Mouse (Mus musculus): Measurements from ENCODE around the gene S1pr2.
"Not testable (repeated sequence)": the region's sequence is repeated elsewhere in the genome, so short reads cannot be mapped to it uniquely, and the experiment has no call there.

S1pr2 gene

GRCm38 (mm10) chr9:20976216-20976960 is at the start of gene S1pr2:
TSS of gene S1pr2 (minus strand) at chr9:20976781.
- in situ Hi-C loops (cut with MboI; ENCODE audit: unreplicated experiment in 2 of 2): no loop called here

DNA sequence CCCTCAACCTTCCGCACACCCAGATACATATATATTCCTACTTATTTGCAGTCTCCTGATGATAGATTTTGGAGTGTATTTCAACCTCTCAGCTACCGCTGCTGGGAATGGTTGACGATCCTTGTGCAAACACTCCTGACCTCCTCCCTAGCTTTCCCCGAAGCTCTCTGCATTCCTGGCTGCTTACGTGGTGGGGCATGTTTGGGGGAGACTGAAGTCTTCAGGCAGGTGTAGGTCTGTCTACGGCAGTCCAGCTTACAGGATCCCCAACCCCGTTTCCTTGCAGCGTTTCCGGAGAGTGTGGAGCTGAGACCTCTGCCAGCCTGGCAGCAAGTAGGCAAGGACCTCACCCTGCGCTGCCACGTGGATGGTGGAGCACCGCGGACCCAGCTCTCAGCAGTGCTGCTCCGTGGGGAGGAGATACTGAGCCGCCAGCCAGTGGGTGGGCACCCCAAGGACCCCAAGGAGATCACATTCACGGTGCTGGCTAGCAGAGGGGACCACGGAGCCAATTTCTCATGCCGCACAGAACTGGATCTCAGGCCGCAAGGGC is 48.8 kb upstream of the S1pr2 start:
- in situ Hi-C loops (cut with MboI; ENCODE audit: unreplicated experiment in 2 of 2): loop anchor here (5.0 kb wide), 2 partner anchors 107 to 117 kb away; partner anchors contain the start of gene Tyk2 (in 1 of the 2)

DNA sequence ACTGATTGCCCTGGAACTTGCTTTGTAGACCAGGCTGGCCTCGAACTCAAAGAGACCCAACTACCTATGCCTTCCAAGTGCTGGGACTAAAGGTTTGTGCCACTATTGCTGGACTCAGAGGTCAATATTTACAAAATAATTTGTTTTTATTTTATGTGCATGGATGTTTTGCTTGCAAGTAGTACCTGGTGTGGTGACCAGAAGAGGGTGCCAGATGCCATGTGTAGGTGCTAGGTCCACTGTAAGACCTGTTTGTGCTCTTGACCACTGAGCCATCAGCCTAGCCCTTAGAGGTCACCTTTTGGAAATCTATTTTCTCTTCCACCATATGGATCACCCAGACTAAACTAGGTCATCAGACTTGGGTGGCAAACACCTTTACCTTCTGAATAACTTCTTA is 46.1 kb upstream of the S1pr2 start:
- in situ Hi-C loops (cut with MboI; ENCODE audit: unreplicated experiment in 2 of 2): no loop called here

GRCm38 (mm10) chr9:21022288-21022687 is 45.7 kb upstream of the S1pr2 start:
- in situ Hi-C loops (cut with MboI; ENCODE audit: unreplicated experiment in 2 of 2): no loop called here

DNA sequence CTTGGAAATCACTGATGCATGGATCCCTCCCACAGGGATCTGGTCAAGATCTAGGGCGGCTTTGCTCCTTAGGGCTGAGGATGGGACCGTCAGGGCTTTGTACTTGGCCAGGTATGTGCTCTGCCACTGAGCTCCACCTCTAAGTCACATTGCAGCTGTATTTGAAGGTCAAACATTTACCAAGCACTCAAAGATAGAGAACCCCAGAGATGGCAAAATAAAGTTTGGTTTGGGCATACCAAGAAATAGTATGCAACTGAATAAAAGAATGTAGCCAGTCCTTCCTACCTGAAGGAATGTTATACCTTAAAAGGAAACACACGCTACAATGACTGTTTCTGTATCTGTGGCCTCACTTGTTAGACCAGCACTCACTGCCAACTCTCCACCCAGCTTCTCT is 44.8 kb upstream of the S1pr2 start:
- in situ Hi-C loops (cut with MboI; ENCODE audit: unreplicated experiment in 2 of 2): no loop called here

GRCm38 (mm10) chr9:21018600-21018999 is 42.0 kb upstream of the S1pr2 start:
- in situ Hi-C loops (cut with MboI; ENCODE audit: unreplicated experiment in 2 of 2): no loop called here

DNA sequence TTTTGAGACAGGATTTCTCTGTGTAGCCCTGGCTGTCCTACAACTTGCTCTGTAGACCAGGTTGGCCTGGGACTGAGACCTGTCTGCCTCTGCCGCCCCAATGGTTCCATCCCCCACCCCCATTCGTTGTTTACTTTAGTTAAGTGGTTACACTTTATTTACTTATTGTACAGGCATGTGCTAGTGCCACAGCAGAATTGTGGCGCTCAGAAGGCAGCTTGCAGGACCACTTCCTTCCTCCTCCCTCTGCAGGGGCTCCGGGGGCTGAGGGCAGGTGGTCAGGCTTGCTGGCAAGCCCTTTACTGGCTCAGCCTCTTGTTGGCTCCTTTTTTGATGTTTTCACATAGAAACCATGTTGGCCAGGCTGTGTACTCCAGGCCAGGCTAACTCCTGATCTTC is 40.6 kb upstream of the S1pr2 start:
- in situ Hi-C loops (cut with MboI; ENCODE audit: unreplicated experiment in 2 of 2): no loop called here

GRCm38 (mm10) chr9:21016331-21017176 is 40.0 kb upstream of the S1pr2 start:
- in situ Hi-C loops (cut with MboI; ENCODE audit: unreplicated experiment in 2 of 2): no loop called here

DNA sequence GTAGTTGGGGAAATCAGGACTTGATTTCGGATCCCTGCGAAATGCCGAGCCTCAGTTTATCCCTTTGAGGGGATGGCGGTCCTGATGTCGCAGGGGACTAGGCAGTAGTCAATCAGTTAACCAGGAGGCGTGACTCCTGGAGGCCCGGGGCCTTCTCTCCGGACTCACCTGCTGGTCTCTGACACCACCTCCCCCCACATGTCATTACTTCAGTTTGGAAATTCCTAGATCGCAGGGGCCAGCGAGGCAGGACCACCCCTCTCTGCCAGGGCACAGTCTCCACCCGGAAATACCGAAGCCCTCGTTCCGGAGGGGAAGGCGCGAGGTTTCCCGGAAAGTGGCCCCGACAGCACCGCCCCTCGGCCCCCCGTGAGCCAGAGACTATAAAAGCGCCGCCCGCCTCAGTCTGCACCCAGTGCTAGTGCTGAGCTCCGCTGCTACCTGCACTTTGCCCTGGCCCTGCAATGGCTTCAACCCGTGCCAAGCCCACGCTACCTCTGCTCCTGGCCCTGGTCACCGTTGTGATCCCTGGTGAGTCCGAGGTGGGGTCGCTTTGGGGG is 39.1 kb upstream of the S1pr2 start, which contains the start of gene Icam1:
Icam1 (plus strand) TSS at position 415 of the 560 bp plus-strand sequence.
- in situ Hi-C loops (cut with MboI; ENCODE audit: unreplicated experiment in 2 of 2): no loop called here

GRCm38 (mm10) chr9:21014691-21015570 is 38.4 kb upstream of the S1pr2 start:
- in situ Hi-C loops (cut with MboI; ENCODE audit: unreplicated experiment in 2 of 2): no loop called here

DNA sequence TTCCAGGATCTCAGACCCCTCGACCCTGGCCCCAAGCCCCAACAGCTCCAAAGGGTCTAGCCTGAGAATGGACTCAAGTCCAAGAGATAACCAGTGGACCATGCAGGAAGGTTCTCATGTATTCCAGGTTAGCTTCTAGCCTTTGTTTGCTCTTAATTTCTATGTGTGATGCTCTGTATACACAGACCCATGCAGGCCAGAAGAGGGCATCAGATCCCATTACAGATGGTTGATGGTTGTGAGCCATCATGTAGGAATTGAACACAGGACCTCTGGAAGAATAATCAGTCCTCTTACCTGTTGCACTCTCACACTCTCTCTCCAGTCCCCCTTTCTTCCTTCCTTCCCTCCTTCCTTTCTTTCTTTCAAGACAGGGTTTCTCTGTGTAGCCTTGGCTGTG is 35.8 kb upstream of the S1pr2 start:
- in situ Hi-C loops (cut with MboI; ENCODE audit: unreplicated experiment in 2 of 2): no loop called here

GRCm38 (mm10) chr9:21011846-21012312 is 35.3 kb upstream of the S1pr2 start:
- in situ Hi-C loops (cut with MboI; ENCODE audit: unreplicated experiment in 2 of 2): no loop called here

DNA sequence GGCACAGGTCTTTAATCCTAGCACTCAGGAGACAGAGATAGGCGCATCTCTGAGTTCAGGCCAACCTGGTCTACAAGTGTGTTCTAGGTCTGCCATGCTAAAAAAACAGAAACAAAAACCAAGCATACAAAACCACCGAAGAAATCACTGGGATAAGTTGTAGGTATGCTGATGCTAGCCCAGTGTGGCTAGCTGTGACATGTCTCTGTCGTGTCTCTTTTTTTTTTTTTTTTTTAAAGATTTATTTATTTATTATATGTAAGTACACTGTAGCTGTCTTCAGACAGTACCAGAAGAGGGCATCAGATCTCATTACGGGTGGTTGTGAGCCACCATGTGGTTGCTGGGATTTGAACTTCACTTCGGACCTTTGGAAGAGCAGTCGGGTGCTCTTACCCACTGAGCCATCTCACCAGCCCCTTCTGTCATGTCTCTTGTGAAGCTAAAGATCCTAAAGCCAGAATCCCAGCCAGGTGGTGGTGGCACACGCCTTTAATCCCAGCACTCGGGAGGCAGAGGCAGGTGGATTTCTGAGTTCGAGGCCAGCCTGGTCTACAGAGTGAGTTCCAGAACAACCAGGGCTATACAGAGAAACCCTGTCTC is 34.5 kb upstream of the S1pr2 start:
- in situ Hi-C loops (cut with MboI; ENCODE audit: unreplicated experiment in 2 of 2): not testable (repeated sequence)

DNA sequence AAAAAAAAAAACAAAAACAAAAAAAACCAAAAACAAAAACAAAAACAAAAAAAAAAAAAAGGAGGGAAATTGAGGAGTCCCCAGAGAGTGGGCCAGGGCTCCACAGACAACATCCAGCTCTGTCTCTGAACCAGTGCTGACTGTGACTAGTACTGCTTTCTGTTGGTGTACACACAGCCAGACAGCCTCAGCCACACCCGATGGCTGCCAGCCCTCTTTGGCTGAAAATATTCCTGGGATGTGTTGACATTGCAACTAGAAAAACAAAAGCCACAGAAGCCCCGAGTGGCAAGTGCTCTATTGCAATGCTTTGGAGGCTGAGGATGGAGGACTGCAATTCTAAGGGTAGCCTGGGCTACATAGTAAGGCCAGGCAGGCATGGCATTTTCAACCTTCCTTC is 33.8 kb upstream of the S1pr2 start:
- in situ Hi-C loops (cut with MboI; ENCODE audit: unreplicated experiment in 2 of 2): no loop called here

- in situ Hi-C loops (cut with MboI; ENCODE audit: unreplicated experiment in 2 of 2): loop anchor here in 1 of 2 experiments (10.0 kb wide), 1 partner anchor 137 kb away; the partner anchor contains the start of gene Cdc37
Observed at GRCm38 (mm10) chr9:21008007-21008406, 31.4 kb upstream of the S1pr2 start.

GRCm38 (mm10) chr9:21007313-21007952 is 30.9 kb upstream of the S1pr2 start:
- in situ Hi-C loops (cut with MboI; ENCODE audit: unreplicated experiment in 2 of 2): loop anchor here in 1 of 2 experiments (10.0 kb wide), 1 partner anchor 137 kb away; the partner anchor contains the start of gene Cdc37

DNA sequence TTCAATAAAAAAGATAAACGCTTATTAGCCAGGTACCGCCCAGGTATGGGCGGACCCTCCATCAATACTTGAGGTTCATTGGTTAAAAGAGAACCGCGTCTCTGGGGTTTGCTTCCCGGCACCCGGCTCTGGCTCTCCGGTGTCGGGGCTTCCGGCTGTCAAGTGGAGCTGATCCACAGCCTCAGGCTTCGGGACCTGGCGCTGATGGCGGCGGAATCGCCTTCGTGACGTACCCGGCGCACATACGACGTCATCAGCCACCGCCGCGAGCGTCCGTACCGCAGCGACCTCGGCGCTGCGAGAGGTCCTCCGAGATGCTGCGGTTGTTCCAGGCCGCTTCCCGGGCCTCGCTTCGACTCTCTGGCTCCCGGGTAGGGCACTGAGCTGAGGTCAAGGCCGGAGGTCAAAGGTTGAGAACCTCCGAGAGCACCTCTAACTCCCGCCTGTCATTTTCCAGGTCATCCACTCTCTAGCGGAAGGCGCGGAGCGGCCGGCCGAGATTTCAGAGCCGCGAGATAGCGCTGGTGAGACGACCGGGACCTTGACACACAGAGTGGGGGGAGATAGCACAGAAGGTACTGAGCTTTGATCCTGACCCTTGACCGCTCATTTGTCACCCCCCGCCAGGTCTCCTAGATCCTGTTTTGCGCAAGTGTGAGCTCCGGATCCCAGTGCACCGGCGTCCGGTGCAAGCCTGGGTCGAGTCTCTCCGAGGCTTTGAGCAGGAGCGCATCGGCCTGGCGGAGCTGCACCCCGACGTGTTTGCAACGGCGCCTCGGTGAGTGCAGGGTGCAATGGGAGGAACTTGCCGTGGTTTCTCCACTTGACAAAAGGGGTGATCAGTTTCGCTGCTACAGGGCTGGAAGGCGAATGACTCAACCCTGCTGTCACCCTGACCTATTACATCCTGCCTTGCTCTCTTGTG is 26.3 kb upstream of the S1pr2 start, which contains the start of gene Mrpl4:
Mrpl4 (plus strand) TSS at position 112 of the 925 bp plus-strand sequence.
- in situ Hi-C loops (cut with MboI; ENCODE audit: unreplicated experiment in 2 of 2): loop anchor here (5.0 to 10.0 kb wide), 3 partner anchors 86 to 142 kb away; partner anchors contain the start of gene Cdc37 (in 1 of the 2)

- in situ Hi-C loops (cut with MboI; ENCODE audit: unreplicated experiment in 2 of 2): loop anchor here (5.0 to 10.0 kb wide), 3 partner anchors 85 to 143 kb away; partner anchors contain the start of gene Cdc37 (in 1 of the 2)
Observed at GRCm38 (mm10) chr9:21002270-21002626, 25.7 kb upstream of the S1pr2 start.
